Mouse (Mus musculus): ENCODE data around the gene Cmss1. TPM values are rescaled to one million over a fixed set of nuclear protein-coding genes. Genes with fewer than 3 reads are reported as not detected.

The Cmss1 gene
- polyA plus RNA-seq, 1 experiment from 2014 or later, result 19.1 TPM

GRCm38 (mm10) chr16:57378631-57379330 is 227.9 kb downstream of the Cmss1 start:
- no peak overlapping the region for H3K4me2 ChIP-seq (ENCODE audit: low read depth, low read length)
- WGBS (ENCODE audit: insufficient replicate concordance), result 68% methylated on average over 9 of the region's 9 CpGs
- no peaks in the 10 kb centered on the region for H3K27me3 ChIP-seq (ENCODE audit: insufficient read depth, low read length)
- no peak overlapping the region for H3K9ac ChIP-seq (replicated peaks)
- H3K36me3 ChIP-seq (replicated peaks; ENCODE audit: insufficient read depth, low read length), result no peaks in the 10 kb centered on the region
- ATAC-seq (no peak), DNase-seq (no peak)
- no peak overlapping the region for H3K27ac ChIP-seq (ENCODE audit: low read depth)
- no peaks in the 10 kb centered on the region for H3K4me1 ChIP-seq (ENCODE audit: insufficient read depth)
- no peaks in the 10 kb centered on the region for H3K9me3 ChIP-seq (ENCODE audit: low read length)
- H3K4me3 ChIP-seq (ENCODE audit: low read depth, low read length), result no peak overlapping the region
- TF ChIP-seq CTCF (IDR thresholded peaks at IDR 0.05; ENCODE audit: low read depth), result no peak
- TF ChIP-seq EP300 (IDR thresholded peaks at IDR 0.05; ENCODE audit: low read depth), result no peak

GRCm38 (mm10) chr16:57375248-57375837 is 231.3 kb downstream of the Cmss1 start:
- no peaks in the 10 kb centered on the region for H3K9me3 ChIP-seq (ENCODE audit: low read length)
- H3K4me2 ChIP-seq (ENCODE audit: low read depth, low read length), result no peak overlapping the region
- TF ChIP-seq EP300 (IDR thresholded peaks at IDR 0.05; ENCODE audit: low read depth) (no peak), CTCF (IDR thresholded peaks at IDR 0.05; ENCODE audit: low read depth) (no peak)
- H3K27me3 ChIP-seq (ENCODE audit: insufficient read depth, low read length), result no peaks in the 10 kb centered on the region
- 75% methylated on average over 7 of the region's 7 CpGs for WGBS (ENCODE audit: insufficient replicate concordance)
- no peaks in the 10 kb centered on the region for H3K4me1 ChIP-seq (ENCODE audit: insufficient read depth)
- ATAC-seq, result no peak
- DNase-seq, result no peak
- H3K36me3 ChIP-seq (replicated peaks; ENCODE audit: insufficient read depth, low read length), result no peaks in the 10 kb centered on the region
- no peak overlapping the region for H3K4me3 ChIP-seq (ENCODE audit: low read depth, low read length)
- H3K9ac ChIP-seq (replicated peaks), result no peak overlapping the region
- no peak overlapping the region for H3K27ac ChIP-seq (ENCODE audit: low read depth)

GRCm38 (mm10) chr16:57372156-57372555 is 234.5 kb downstream of the Cmss1 start:
- 74% methylated on average over 3 of the region's 3 CpGs for WGBS (ENCODE audit: insufficient replicate concordance)
- DNase-seq (no peak), ATAC-seq (no peak)
- Histone ChIP-seq H3K9ac (replicated peaks) (no peak overlapping the region), H3K27me3 (ENCODE audit: insufficient read depth, low read length) (no peaks in the 10 kb centered on the region), H3K4me2 (ENCODE audit: low read depth, low read length) (no peak overlapping the region), H3K4me3 (ENCODE audit: low read depth, low read length) (no peak overlapping the region), H3K4me1 (ENCODE audit: insufficient read depth) (no peaks in the 10 kb centered on the region), H3K36me3 (replicated peaks; ENCODE audit: insufficient read depth, low read length) (no peaks in the 10 kb centered on the region), H3K27ac (ENCODE audit: low read depth) (no peak overlapping the region), H3K9me3 (ENCODE audit: low read length) (no peaks in the 10 kb centered on the region)
- TF ChIP-seq EP300 (IDR thresholded peaks at IDR 0.05; ENCODE audit: low read depth), result no peak

- H3K9ac ChIP-seq (replicated peaks), result no peak overlapping the region
- 74% methylated on average over 8 of the region's 8 CpGs for WGBS (ENCODE audit: insufficient replicate concordance)
- H3K9me3 ChIP-seq (ENCODE audit: low read length), result no peaks in the 10 kb centered on the region
- H3K27ac ChIP-seq (ENCODE audit: low read depth), result no peak overlapping the region
- H3K4me1 ChIP-seq (ENCODE audit: insufficient read depth), result no peaks in the 10 kb centered on the region
- no peaks in the 10 kb centered on the region for H3K27me3 ChIP-seq (ENCODE audit: insufficient read depth, low read length)
- H3K4me2 ChIP-seq (ENCODE audit: low read depth, low read length), result no peak overlapping the region
- H3K4me3 ChIP-seq (ENCODE audit: low read depth, low read length), result no peak overlapping the region
- TF ChIP-seq CTCF (IDR thresholded peaks at IDR 0.05; ENCODE audit: low read depth), result no peak
- no peak for TF ChIP-seq EP300 (IDR thresholded peaks at IDR 0.05; ENCODE audit: low read depth)
- ATAC-seq (no peak), DNase-seq (no peak)
- no peaks in the 10 kb centered on the region for H3K36me3 ChIP-seq (replicated peaks; ENCODE audit: insufficient read depth, low read length)
Measured at GRCm38 (mm10) chr16:57369846-57370496, 236.7 kb downstream of the Cmss1 start.

GRCm38 (mm10) chr16:57366941-57367694 is 239.5 kb downstream of the Cmss1 start:
- Histone ChIP-seq H3K36me3 (replicated peaks; ENCODE audit: insufficient read depth, low read length) (no peaks in the 10 kb centered on the region), H3K9ac (replicated peaks) (no peak overlapping the region), H3K4me1 (ENCODE audit: insufficient read depth) (no peaks in the 10 kb centered on the region; the same call in 1 of the 2 replicates), H3K27me3 (ENCODE audit: insufficient read depth, low read length) (no peaks in the 10 kb centered on the region), H3K27ac (ENCODE audit: low read depth) (no peak overlapping the region), H3K9me3 (ENCODE audit: low read length) (no peaks in the 10 kb centered on the region), H3K4me3 (ENCODE audit: low read depth, low read length) (no peak overlapping the region), H3K4me2 (ENCODE audit: low read depth, low read length) (no peak overlapping the region)
- TF ChIP-seq EP300 (IDR thresholded peaks at IDR 0.05; ENCODE audit: low read depth) (no peak), CTCF (IDR thresholded peaks at IDR 0.05; ENCODE audit: low read depth) (no peak)
- DNase-seq (no peak), ATAC-seq (no peak)
- WGBS (ENCODE audit: insufficient replicate concordance), result 70% methylated on average over 18 of the region's 18 CpGs

DNA sequence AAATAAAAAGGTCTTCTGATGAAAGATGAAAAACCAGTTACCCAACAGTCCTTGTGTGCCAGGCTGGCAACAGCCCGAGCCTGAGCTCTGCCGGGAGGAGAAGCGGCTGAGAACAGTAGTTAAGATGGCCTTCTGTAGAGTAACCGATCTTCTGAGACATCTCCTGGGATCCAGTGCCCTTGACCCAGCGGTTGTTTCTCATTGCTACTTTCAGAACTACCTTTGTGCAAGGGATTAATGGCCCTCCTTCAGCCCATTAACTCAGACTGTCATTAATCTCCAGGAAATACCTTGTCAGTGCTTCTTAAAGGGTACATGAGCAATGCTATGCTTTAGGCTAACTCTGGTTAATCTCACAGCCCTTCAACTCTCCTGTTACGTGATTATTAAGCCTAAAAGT is 240.5 kb downstream of the Cmss1 start:
- WGBS (ENCODE audit: insufficient replicate concordance), result 81% methylated on average over 6 of the region's 6 CpGs
- Histone ChIP-seq H3K27ac (ENCODE audit: low read depth) (no peak overlapping the region), H3K4me2 (ENCODE audit: low read depth, low read length) (no peak overlapping the region), H3K27me3 (ENCODE audit: insufficient read depth, low read length) (no peaks in the 10 kb centered on the region), H3K4me3 (ENCODE audit: low read depth, low read length) (no peak overlapping the region), H3K4me1 (ENCODE audit: insufficient read depth) (no peaks in the 10 kb centered on the region; the same call in 1 of the 2 replicates), H3K36me3 (replicated peaks; ENCODE audit: insufficient read depth, low read length) (no peaks in the 10 kb centered on the region), H3K9me3 (ENCODE audit: low read length) (no peaks in the 10 kb centered on the region), H3K9ac (replicated peaks) (no peak overlapping the region)
- DNase-seq, result no peak
- TF ChIP-seq EP300 (IDR thresholded peaks at IDR 0.05; ENCODE audit: low read depth), result no peak
- TF ChIP-seq CTCF (IDR thresholded peaks at IDR 0.05; ENCODE audit: low read depth), result no peak
- ATAC-seq, result no peak

Data from liver, postnatal 0 days (tissue).